Mouse (Mus musculus) megakaryocyte, embryonic 14.5 days (primary cell): ENCODE measurements at regions not wholly inside any gene's neighbourhood (a gene's known extent, or its start where the extent isn't known, plus 50 kb on each side); places are given as distances from the start of the nearest gene placed in this dataset.

Experiments
- FLI1 ChIP-seq: IDR thresholded peaks from 2 replicates; pipeline ENCODE4 v1.6.1; 2012; ENCODE audit warnings: low read length, inconsistent platforms, mixed read lengths
- GATA1 ChIP-seq: IDR thresholded peaks from 3 replicates; pipeline ENCODE4 v1.6.1; 2012; ENCODE audit warnings: mixed read lengths, low read length, inconsistent platforms, borderline replicate concordance

- no peak for TF ChIP-seq GATA1
- no peak for TF ChIP-seq FLI1
These were observed 51.1 kb upstream of the Msx1 start for GRCm38 (mm10) chr5:37875452-37875851.
